Mouse (Mus musculus) spleen, adult 2 months (tissue): ENCODE measurements at regions not wholly inside any gene's neighbourhood (a gene's known extent, or its start where the extent isn't known, plus 50 kb on each side); places are given as distances from the start of the nearest gene placed in this dataset.

Source experiments
- DNase-seq, 2 experiments: peaks; one replicate each; pipeline versions ENCODE4 v3.0.0 to v3.0.0-alpha.2; 2012 to 2021; ENCODE audit warnings: low spot score in 2 of 2, low read depth in 1 of 2
- H3K27ac ChIP-seq: fragments of 200-500 bp; 2 replicates; pipeline ENCODE4 v1.5.1; 2012; ENCODE audit warnings: low read length, inconsistent platforms; ENCODE audit not compliant: insufficient read depth
- H3K27me3 ChIP-seq: fragments of 200-500 bp; 2 replicates; pipeline ENCODE4 v1.6.1; 2012; ENCODE audit warnings: mild to moderate bottlenecking, moderate library complexity, low read length, inconsistent platforms; ENCODE audit not compliant: control insufficient read depth, insufficient read depth
- H3K36me3 ChIP-seq: fragments of 200-500 bp; 2 replicates; pipeline ENCODE4 v1.6.1; 2012; ENCODE audit warnings: mild to moderate bottlenecking, low read length, inconsistent platforms; ENCODE audit not compliant: control insufficient read depth, insufficient read depth
- H3K4me1 ChIP-seq: fragments of 200-500 bp; 2 replicates; pipeline ENCODE4 v1.6.1; 2011; ENCODE audit warnings: inconsistent platforms; ENCODE audit not compliant: control insufficient read depth, insufficient read depth, insufficient read length
- H3K4me3 ChIP-seq: fragments of 200-500 bp; 2 replicates; pipeline ENCODE4 v1.5.1; 2011; ENCODE audit warnings: mild to moderate bottlenecking, inconsistent platforms; ENCODE audit not compliant: insufficient read depth, insufficient read length; ENCODE audit errors: extremely low read depth
- CTCF ChIP-seq: fragments of 200-500 bp; IDR thresholded peaks from 2 replicates; pipeline ENCODE4 v1.5.1; 2011; ENCODE audit warnings: mild to moderate bottlenecking, inconsistent platforms; ENCODE audit not compliant: insufficient read depth, insufficient read length, insufficient replicate concordance; ENCODE audit errors: extremely low read depth
- POLR2A ChIP-seq: fragments of 200-500 bp; IDR thresholded peaks from 2 replicates; pipeline ENCODE4 v1.6.1; 2011; ENCODE audit warnings: low read depth, low read length, inconsistent platforms
- WGBS: fragments of 180-500 bp; shearing (Covaris S2); methylation state at CpG from one replicate; pipeline ENCODE4 v1.1.7; 2018; 5-methylcytosine and 5-hydroxymethylcytosine counted together

- DNase-seq = no peak
- H3K27me3 ChIP-seq = no peaks in the 10 kb centered on the region
- H3K36me3 ChIP-seq = no peaks in the 10 kb centered on the region
- no peak overlapping the region for H3K4me3 ChIP-seq
- 88% methylated on average over 7 of the region's 7 CpGs for WGBS
- TF ChIP-seq CTCF = no peak
- no peak for TF ChIP-seq POLR2A
- no peak overlapping the region for H3K27ac ChIP-seq
- no peaks in the 10 kb centered on the region for H3K4me1 ChIP-seq
These were observed 66.7 kb upstream of the Bbx start for GRCm38 (mm10) chr16:50498909-50499308.

GRCm38 (mm10) chr16:50493662-50494061, 61.5 kb upstream of the Bbx start:
- Histone ChIP-seq H3K36me3 (no peaks in the 10 kb centered on the region), H3K4me3 (no peak overlapping the region), H3K27ac (no peak overlapping the region), H3K27me3 (no peaks in the 10 kb centered on the region), H3K4me1 (no peaks in the 10 kb centered on the region)
- TF ChIP-seq POLR2A = no peak
- 98% methylated on average over 2 of the region's 2 CpGs for WGBS
- DNase-seq = no peak

GRCm38 (mm10) chr16:50489244-50489643, 57.1 kb upstream of the Bbx start:
- TF ChIP-seq POLR2A = no peak
- no peak for TF ChIP-seq CTCF
- Histone ChIP-seq H3K27ac (no peak overlapping the region), H3K36me3 (no peaks in the 10 kb centered on the region), H3K4me1 (no peaks in the 10 kb centered on the region), H3K27me3 (no peaks in the 10 kb centered on the region), H3K4me3 (no peak overlapping the region)
- 87% methylated on average over 6 of the region's 6 CpGs for WGBS
- DNase-seq = no peak

- DNase-seq = no peak
- no peaks in the 10 kb centered on the region for H3K36me3 ChIP-seq
- no peaks in the 10 kb centered on the region for H3K4me1 ChIP-seq
- H3K27me3 ChIP-seq = no peaks in the 10 kb centered on the region
- 8% methylated on average over 9 of the region's 9 CpGs for WGBS
- no peak for TF ChIP-seq POLR2A
- TF ChIP-seq CTCF = no peak
- H3K4me3 ChIP-seq = no peak overlapping the region
- no peak overlapping the region for H3K27ac ChIP-seq
These were observed 50.2 kb upstream of the Bbx start for GRCm38 (mm10) chr16:50482360-50482786.
